Mouse (Mus musculus) thymus, postnatal 10 days (tissue): ENCODE results near the gene Cox6a2.

Experiments
- DNase-seq, 2 experiments: peaks; one replicate each; pipeline ENCODE4 v3.0.0; 2021; ENCODE audit warnings: low spot score in 2 of 2

Gene Cox6a2

DNA sequence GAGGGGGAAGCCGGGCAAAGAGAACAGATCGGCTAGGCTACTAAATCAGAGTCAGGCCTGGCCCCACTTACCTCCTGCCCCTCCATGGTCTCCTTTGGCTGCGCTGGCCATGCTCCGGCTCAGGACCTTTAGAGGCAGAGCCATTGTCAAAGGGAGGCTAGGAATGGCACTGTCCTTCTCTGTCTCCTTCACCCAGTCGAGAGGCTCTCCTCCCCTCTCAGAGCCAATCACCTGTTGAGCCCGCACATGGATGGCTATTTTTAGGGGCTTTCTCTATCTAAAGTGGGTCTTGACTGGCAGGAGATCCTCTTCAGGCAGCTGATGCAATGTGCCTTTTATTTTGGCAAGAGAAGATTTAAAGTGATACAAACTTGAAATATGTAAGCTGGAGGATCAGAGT, at the start of gene Cox6a2:
Gene Cox6a2, minus strand, starts transcription at position 236 of the 400 bp plus-strand sequence.
- DNase-seq: no peak

DNA sequence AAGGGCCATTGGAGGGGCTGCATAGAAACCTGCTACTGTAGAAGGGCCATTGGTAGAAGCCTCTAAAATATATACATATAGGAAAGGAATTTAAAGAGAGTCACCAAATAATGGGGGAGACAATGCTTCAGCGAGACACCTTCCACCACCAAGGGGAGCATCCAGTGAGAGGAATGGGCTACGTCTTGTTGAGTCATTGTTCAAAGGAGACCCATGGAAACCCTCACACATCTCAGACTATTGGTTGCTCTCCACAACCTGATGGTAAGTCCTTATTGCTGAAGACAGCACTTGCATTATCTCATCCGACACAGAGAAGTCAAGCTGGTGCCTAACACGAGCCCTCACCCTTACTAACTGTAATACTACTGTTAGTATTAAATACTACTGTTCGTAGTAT, 49.6 kb upstream of the Cox6a2 start:
- no peak for DNase-seq

DNA sequence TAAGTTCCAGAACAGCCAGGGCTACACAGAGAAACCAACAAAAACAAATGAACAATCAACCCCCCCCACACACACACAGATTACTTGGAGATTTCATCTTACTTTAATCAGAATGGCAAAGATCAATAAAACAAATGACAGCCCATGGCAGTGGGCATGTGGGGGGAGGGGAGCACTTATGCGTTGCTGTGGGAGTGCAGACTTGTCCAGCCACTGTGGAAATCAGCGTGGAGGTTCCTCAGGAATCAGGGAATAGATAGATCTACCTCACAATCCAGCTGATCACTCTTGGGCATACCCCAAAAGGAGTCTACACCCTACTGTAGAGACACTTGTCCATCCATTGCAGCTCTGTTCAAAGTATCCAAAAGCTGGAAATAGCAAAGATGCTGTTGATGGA, 48.8 kb upstream of the Cox6a2 start:
- DNase-seq: no peak

DNA sequence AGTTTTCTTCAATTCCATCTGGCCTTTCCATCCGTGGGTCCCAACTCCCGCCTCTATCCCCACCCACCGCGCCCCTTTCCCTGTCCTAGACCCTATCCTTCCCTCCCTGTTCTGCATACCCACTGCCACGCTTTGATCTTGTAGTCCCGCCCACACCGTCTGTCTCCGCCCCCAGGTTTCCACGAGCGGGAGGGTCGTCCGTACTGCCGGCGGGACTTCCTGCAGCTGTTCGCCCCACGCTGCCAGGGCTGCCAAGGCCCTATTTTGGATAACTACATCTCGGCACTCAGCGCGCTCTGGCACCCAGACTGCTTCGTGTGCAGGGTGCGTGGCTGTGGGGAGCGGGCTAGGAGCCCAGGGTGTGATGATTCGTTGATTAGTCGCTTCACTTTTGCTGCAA, 46.4 kb upstream of the Cox6a2 start:
- DNase-seq: peak; percentile 82 to 88

DNA sequence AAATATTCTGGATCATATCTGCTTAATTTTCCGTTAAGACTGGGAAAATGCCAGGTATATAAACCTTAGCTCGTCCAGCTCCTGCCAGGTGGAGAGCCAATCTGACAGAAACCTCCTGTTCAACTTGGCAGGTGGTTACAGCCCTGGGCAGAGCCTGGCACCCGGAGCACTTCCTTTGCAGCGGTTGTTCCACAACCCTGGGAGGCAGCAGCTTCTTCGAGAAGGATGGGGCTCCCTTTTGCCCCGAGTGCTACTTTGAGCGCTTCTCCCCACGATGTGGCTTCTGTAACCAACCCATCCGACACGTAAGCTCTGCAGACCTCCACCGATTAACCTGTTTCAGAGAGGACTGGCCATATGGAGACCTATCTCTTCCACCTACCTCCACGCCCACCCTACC, 45.8 kb upstream of the Cox6a2 start:
- DNase-seq: peak; percentile 22 to 31

DNA sequence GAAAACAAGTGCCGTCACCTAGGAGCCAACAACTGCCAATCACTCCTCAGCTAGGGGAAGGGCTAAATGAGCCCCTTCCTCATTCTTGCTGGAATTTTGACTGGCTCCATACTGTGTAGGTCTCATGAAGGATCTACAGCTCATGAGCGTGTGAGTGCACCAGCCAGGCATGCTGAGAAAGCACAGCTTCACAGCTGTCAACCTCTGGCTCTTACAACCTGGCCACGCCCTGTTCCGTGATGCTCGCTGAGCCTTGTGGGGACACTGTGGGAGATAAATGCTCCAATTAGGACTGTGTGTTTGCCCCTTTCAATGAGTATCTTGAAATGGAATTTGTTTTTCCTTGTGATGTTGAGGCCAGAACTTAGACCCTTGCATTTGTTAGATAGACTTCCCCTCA, 43.8 kb upstream of the Cox6a2 start:
- DNase-seq: no peak

DNA sequence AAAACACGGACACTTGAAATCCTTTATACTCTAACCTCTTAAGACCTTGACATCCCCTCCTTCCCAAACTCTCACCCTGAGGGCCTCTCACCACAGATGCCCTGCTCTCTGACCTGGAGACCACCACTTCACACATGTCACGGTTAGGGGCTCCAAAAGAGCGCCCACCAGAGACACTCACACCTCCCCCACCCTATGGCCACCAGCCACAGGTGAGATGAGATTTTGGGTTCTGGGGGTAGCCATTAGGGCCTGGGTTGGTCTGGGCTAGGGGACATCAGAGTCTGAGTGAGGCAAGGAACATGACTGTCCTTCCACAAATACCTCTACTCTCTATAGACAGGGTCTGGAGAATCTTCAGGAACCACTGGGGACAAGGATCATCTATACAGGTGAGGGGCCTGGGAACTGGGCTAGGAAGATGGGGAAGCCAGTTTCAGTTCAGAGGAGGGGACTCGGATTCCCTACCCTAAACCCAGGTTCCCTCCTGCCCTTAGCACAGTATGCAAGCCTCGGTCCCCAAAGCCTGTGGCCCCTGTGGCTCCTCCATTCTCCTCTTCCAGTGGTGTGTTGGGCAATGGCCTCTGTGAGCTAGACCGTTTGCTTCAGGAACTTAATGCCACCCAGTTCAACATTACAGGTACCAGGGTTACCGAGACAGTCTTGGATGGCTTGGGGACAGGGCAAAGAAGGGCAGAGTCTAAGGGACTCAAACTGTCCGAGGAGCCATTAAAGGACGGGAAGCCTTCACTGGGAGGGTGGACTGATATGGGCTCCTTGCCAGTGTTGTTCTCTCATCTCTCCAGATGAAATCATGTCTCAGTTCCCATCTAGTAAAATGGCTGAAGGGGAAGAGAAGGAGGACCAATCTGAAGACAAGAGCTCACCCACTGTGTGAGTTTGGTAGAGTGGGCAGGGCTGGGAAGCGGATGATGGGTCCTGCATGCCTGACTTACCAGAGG, 42.2 kb upstream of the Cox6a2 start:
- DNase-seq: no peak

DNA sequence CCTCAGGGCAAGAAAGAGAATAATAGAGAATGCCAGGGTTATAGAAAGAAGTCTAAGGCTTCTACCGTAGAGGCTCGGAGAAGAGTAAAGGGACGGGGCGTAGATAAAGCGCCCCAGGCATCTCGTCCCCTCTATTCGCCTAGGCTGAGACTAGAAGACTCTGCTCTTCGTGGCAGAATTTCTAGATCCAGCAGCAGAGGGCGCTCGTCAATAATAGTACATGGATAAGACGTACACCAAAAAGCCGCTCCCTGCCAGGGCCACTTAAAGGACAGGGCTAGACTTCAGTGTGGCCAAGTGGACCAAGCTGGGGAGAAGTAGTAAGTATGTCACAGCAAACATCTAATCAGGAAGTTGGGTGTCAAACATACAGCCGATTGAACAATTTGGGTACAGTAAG, 41.3 kb upstream of the Cox6a2 start:
- DNase-seq: peak; percentile 61 to 78

DNA sequence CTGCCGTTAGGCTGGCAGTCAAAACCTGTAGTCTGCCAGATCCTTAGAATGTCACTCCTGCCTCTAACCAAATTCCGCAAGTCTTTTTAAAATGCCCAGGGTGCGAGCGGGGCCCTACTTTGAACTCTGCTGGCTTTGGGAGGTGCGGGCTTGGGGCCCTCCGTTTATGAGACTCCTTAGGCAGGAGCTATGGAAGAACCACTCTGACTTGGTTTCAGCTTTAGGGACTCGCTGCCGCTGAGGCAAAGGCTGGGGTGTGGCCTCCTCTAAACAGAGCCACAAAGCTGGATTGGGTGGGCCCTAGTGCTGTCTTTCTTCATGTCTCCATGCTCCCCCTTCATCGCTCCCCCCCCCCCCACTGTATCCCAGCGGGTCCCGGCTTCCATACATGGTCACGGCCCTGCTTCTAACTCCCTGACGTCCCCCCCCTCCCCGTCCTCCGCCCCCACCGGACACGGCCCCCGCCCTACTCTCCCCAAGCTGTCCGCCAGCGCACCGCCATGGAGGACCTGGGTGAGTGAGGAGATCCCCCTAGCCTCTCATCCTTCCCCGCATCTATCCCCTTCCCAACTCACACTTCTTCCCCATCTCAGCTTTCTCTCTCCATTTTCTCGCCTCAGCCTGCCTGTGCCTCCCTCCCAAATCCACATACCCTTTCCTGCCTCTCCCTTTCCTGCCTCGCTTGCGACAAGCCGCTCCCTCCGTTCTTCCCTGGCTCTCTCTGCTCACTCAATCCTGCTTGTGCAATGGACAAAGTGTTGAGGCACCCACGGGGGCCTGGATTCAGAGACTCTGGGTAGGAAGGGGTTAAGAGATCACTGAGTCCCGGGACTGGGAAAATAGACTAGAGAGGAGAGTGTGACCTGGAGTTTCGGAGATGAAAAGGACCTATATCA, 40.6 kb upstream of the Cox6a2 start, which contains the start of gene Tgfb1i1:
Gene Tgfb1i1, plus strand, starts transcription at position 317 of the 896 bp plus-strand sequence.
- DNase-seq: no peak

DNA sequence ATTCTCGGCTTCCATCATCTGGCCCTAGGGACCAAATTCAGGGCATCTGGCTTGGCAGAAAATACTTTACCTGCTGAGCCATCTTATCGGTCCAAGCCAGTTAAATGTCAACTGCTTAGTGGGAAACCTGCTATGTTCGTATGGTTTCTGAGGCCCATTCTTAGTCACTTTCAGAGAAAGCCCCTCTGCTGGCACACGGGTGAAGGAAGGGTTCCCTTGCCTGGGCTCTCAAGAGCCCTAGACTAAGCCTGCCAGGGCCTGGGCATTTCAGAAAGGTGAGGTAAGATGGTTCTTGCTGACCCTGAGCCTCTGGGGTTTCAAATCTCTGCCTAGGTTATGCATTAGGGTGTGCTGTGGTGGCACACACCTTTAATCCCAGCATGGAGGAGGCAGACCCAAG, 39.4 kb upstream of the Cox6a2 start:
- no peak for DNase-seq

DNA sequence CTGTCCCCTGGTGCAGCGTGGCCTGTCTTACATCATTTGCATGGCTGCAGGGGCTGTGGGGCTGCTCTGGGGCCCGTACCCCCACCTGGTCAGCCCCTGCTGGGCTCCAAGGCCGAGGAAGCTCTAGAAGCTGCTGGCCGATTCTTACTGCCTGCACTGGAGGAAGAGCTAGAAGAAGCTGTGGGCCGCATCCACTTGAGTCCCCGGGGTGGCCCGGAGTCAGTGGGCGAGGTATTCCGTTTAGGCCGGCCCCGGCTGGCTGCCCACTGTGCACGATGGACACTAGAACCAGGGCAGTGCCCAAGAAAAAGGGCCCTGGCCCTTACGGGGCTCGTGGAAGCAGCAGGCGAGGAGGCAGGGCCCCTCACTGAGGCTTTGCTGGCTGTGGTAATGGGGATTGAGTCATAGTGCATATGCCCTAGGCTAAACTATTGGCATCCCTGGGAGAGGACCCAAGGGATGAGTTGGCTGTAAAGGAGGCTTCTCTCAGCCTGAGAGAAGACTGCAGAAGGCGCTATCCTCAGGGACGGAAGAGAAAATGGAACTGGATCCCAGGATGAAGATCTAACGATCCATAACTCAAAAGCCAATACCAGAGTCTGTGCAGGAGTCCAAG, 38.3 kb upstream of the Cox6a2 start:
- no peak for DNase-seq

DNA sequence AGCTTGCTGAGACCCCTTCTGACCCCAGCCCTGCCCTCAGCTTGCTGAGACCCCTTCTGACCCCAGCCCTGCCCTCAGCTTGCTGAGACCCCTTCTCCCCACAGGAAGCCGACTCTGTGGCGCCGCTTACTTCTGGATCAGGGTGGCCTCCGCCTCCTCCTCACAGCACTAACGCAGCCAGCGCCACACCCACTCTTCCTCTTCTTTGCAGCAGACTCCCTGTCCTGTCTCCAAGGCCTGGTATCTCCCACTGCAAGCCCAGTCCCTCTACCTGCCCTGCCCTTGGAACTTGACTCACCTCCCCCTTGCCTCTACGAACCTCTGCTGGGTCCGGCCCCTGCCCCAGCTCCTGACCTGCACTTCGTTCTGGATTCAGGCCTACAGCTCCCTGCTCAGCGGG, 37.7 kb upstream of the Cox6a2 start:
- no peak for DNase-seq

DNA sequence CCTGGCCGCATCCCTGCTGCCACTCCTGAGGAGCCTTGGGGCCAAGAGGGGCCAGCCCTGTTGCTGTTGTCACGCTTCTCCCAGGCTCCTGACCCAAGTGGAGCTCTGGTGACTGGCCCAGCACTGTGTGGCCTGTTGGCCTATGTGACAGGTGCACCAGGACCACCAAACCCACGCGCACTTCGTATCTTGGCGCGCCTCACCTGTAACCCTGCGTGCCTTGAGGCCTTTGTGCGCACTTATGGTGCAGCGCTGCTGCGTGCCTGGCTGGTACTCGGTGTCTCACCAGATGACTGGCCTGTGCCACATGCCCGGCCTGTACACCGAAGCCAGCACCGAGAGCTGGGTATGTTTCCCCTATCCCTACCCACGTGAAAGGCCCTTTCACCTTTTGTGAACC, 36.1 kb upstream of the Cox6a2 start:
- DNase-seq: no peak

DNA sequence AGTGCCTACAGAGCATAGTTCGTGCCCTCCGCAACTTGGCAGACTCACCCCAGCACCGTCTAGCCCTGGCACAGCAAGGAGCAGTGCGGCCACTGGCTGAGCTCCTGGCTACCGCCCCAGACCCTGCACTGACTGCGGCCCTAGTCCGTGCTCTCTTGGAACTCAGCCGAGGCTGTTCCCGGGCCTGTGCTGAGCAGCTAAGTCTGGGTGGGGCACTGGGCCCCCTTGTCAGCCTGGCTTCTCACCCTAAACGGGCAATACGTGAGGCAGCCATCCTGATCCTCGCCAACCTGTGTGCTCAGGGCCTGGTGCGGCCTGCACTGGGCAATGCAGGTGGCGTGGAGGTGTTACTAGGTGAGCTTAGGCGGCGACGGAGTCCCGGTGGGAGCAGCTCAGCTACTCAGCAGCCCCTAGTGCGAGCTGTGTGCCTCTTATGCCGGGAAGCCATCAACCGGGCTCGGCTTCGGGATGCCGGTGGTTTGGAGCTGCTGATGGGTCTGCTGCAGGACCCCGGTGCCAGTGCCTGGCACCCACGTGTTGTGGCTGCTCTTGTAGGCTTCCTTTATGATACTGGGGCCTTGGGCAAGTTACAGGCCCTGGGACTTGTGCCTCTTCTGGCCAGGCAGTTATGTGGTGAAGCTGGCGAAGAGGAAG, 34.1 kb upstream of the Cox6a2 start:
- no peak for DNase-seq

DNA sequence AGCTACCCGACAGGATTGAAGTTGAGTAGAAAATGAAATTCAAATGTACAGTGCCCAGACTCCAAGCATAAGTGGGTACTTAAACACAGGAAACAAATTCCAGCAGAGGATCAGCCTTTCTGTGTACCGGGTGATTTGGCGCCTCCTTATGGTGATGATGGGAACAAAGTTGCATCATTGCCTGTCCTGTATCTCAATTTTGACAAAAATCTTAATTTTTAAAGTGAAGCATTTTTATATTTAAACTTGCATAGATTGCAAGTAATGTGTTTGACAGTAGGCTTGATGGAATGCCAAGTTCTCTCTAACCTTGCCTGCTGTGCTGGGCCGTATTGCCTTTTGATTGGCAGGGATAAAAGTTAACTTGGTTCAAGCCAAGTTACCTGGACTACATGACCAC, 32.8 kb upstream of the Cox6a2 start:
- peak; percentile 16 to 57 for DNase-seq

DNA sequence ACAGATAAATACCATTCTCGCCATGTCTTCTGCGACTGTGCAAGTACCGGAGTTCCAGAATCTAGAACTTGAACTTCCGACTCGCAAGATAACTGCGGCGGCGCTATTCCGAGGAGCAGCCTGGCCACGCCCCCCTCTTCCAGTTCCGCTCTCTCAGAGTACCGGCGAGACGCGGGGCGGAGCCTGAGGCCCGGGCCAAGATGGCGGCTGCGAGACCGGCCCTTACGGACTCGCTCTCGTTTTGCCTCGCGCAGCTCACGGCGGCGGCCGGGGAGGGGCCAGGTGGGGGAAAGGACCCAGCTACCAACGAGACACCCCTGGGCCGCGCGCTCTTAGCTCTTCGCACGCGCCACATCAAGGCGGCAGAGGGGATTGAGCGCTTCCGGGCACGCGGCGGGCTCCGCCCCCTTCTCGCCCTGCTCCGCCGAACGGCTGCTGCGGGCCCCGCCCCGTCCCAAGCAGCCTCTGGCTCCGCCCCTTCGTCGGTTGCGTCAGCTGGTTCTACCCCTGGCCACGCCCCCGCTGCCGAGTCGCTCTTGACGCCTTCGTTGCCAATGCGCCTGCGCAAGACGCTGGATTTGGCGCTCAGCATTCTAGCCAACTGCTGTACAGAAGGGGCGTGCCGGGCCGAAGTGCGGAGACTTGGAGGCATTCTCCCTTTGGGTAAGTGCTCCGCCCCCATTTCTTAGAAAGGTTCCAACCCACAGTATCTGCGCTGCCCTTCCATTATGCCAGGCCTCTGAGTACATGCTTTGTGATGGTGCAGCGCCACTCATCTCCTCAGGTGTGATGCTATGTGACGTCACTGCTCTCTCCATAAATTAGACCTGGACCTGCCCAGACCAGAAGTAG, 32.0 kb upstream of the Cox6a2 start, which contains the start of gene 9130023H24Rik:
Gene 9130023H24Rik, minus strand, starts transcription at position 105 of the 852 bp plus-strand sequence.
- DNase-seq: peak; percentile 100

DNA sequence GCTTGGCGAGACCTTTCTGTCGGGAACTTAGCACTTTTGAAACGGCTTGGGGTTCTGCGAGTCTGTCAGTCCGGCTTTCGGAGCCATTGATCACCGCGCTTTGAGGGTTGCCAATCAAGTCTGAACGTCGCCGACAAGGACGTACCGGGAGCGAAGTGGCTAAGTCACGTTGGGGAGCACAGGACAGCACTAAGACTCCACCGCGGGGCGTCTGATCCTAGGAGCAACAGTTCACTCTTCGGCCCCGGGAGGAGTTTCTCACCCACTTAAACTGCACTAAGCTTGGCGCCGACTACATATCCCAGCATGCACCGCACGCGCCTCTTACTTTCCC, 31.4 kb upstream of the Cox6a2 start:
- no peak for DNase-seq

DNA sequence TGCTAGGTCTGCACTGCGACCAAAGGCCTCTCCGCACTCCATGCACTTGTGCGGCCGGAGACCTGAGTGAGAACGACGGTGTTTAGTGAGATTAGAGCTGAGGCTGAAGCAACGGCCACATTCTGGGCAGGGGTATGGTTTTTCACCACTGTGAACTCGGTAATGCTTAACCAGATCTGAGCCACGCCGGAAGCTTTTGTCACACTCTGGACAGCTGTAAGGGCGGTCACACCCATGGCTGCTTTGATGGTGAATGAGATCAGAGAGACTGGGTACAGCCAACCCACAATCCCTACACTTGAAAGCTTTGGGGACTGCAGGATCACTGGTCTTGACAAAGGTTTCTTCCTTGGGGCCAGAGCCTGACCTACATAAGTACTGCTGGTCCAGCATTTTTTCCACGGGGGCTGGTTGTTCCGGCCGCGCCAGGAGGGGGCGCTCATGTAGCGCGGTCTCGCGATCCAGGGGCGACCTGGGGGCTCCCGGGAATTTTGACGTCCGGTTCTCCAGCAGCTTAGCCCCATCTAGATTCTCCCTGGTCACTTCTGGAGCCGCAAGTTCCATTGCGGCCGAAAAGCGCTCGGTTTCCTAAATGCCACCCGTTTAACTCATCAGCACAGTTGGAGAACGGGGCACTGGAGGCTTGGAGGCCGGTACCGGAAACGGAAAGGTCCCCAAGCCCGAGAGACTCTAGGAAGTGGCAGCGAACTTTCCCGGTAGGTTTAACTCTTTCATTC, 30.8 kb upstream of the Cox6a2 start, which contains the start of gene Armc5:
Gene Armc5, plus strand, starts transcription at position 487 of the 737 bp plus-strand sequence.
- peak; percentile 68 to 81 for DNase-seq

DNA sequence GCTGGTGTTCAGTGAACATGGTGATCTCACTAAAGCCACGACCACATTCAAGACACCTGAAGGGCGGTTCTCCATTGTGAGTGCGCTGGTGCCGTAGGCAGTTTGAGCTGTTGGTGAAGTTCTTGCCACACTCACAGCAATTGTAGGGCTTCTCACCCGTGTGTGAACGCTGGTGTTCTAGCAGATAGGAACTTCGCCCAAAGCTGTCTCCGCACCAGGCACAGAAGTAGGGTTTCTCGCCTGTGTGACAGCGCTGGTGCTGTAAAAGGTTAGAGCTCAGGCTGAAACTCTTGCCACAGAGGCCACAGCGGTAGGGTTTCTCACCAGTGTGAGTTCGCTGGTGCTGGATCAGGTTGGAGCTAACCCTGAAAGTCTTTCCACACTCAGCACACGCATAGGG, 30.2 kb upstream of the Cox6a2 start:
- no peak for DNase-seq

DNA sequence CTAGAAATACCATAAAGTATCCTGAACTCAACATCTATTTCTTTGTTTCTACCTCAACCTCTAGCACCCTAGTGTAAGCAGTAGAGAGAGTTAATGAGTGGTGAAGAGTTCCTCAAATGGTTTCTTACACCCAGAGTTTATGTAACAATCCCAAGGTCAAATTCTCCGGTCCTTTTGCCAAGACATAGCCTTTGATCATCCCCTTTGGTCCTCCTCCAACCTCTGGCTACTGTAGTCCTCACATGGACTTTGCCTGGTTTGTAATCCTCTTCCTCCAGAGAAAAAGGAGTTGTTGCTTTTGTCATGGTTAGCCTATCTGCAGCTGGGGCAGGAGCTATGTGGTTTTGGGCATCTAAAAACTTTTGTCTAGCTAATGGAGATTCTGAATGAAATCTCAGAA, 29.3 kb upstream of the Cox6a2 start:
- no peak for DNase-seq
